Comparison of ENCODE assay signal across 8 mouse cellular contexts in the genomic region with DNA sequence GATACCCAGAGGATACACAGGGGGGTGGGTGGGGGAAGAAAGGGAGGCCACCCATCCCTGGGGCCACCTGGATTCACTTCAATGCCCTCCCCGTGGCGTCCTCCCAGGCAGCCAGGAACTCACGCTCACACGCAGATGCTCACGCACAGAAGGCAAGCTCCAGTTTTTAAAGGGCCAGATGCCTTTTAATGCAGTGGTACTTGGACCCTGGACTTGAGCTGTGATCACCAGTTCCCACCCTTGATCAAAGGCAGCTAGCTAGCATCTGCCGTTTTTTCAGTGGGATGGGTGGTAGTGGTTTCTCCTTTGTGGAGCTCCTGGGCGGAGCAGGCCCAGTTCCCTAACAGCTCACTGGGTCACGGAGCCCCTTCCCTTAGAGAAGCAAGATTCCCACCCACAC. TPM values are rescaled to one million over a fixed set of nuclear protein-coding genes. Genes with fewer than 3 reads are reported as not detected.
DNase-seq lines count a peak whose midpoint lies in the region; ATAC-seq lines count a peak whose summit lies in the region.

No protein-coding gene starts in this region.

- DNase-seq in adrenal gland, postnatal 10 days, result peak; percentile 73
- DNase-seq in adrenal gland, adult 18-20 months (ENCODE audit: low spot score in 2 of 2), result no peak
- DNase-seq in A20 (ENCODE audit: low read depth, low spot score), result peak; percentile 62
- peak; percentile 83 to 84 for DNase-seq in cerebellum, postnatal 36 days
- DNase-seq in heart, postnatal 10 days, result peak; percentile 60 to 69
- DNase-seq in left cerebral cortex, postnatal 25 days (ENCODE audit: low spot score in 2 of 2), result peak; percentile 77 to 89
- DNase-seq in neural tube, embryonic 10.5 days (ENCODE audit: extremely low spot score, low spot score), result peak; percentile 54

- intact Hi-C loops in heart, postnatal 10 days (cut with DNase I), result no loop called here
- intact Hi-C loops in left cerebral cortex, postnatal 25 days (cut with DNase I), result loop anchor here (2.0 kb wide), 1 partner anchor 20 kb away; the partner anchor contains the start of gene Gatd1

- ATAC-seq in monocyte, adult 5-6 weeks (replicated peaks; ENCODE audit: insufficient number of reproducible peaks, low FRiP score, low TSS enrichment, poor library complexity, severe bottlenecking), result no peak

RNA-seq across cellular contexts. Expression of gene Slc25a22, which starts 3.2 kb away (rescaled TPM):
- total RNA-seq in adrenal gland, postnatal 10 days (2021), result 10 to 100 TPM; 60.2 to 74.3 TPM
- 100 to 1,000 TPM; 104 to 105 TPM for total RNA-seq in adrenal gland, adult 18-20 months (2021)
- 10 to 100 TPM; 53.3 to 59.8 TPM for total RNA-seq in heart, postnatal 10 days (2021)
- total RNA-seq in left cerebral cortex, postnatal 25 days (2021), result 100 to 1,000 TPM; 292 to 311 TPM
- 6.2 to 14.8 TPM (median 7.4 TPM) in 3 replicates for total RNA-seq in monocyte, adult 5-6 weeks (2017)

RNA-seq across cellular contexts. Expression of gene Cend1, which starts 5.2 kb away (rescaled TPM):
- 1 to 10 TPM; 2.5 to 6.4 TPM for total RNA-seq in adrenal gland, postnatal 10 days (2021)
- 1 to 10 TPM; 1.7 to 2.4 TPM for total RNA-seq in adrenal gland, adult 18-20 months (2021)
- 1 to 10 TPM; 1.6 TPM for total RNA-seq in heart, postnatal 10 days (2021)
- total RNA-seq in left cerebral cortex, postnatal 25 days (2021), result 100 to 1,000 TPM; 288 to 314 TPM
- not detected in 3 replicates for total RNA-seq in monocyte, adult 5-6 weeks (2017)

RNA-seq across cellular contexts. Expression of gene Pidd1, which starts 9.4 kb away (rescaled TPM):
- 1 to 10 TPM; 2.4 to 7.3 TPM for total RNA-seq in adrenal gland, postnatal 10 days (2021)
- 1 to 10 TPM; 1.1 to 1.4 TPM for total RNA-seq in adrenal gland, adult 18-20 months (2021)
- total RNA-seq in heart, postnatal 10 days (2021), result 1 to 10 TPM; 2.3 to 3.5 TPM
- under 1 TPM; 0.64 to 0.96 TPM for total RNA-seq in left cerebral cortex, postnatal 25 days (2021)
- total RNA-seq in monocyte, adult 5-6 weeks (2017), result 4.5 to 5.9 TPM (median 4.8 TPM) in 3 replicates

RNA-seq across cellular contexts. Expression of gene Rplp2, which starts 12.7 kb away (rescaled TPM):
- 1,000 to 10,000 TPM; 1,282 to 1,421 TPM for total RNA-seq in adrenal gland, postnatal 10 days (2021)
- 1,000 to 10,000 TPM in 1 of 2 experiments, 100 to 1,000 TPM in 1; 949 to 1,096 TPM for total RNA-seq in adrenal gland, adult 18-20 months (2021)
- total RNA-seq in heart, postnatal 10 days (2021), result 1,000 to 10,000 TPM; 1,065 to 1,124 TPM
- 100 to 1,000 TPM; 488 to 498 TPM for total RNA-seq in left cerebral cortex, postnatal 25 days (2021)
- total RNA-seq in monocyte, adult 5-6 weeks (2017), result 2,770 to 3,796 TPM (median 2,928 TPM) in 3 replicates

RNA-seq across cellular contexts. Expression of gene Gatd1, which starts 20.5 kb away (rescaled TPM):
- 10 to 100 TPM; 26.2 to 39.2 TPM for total RNA-seq in adrenal gland, postnatal 10 days (2021)
- total RNA-seq in adrenal gland, adult 18-20 months (2021), result 10 to 100 TPM; 25.5 to 35.3 TPM
- total RNA-seq in heart, postnatal 10 days (2021), result 10 to 100 TPM; 12.2 to 15.0 TPM
- 10 to 100 TPM; 41.3 to 48.4 TPM for total RNA-seq in left cerebral cortex, postnatal 25 days (2021)
- 11.4 to 15.3 TPM (median 14.6 TPM) in 3 replicates for total RNA-seq in monocyte, adult 5-6 weeks (2017)

Comparison
In these comparisons a context has a peak if more than half of its experiments do, and no peak if none do; other contexts are left out.
1. DNase-seq: peak in adrenal gland, postnatal 10 days (single experiment), A20 (single experiment), cerebellum, postnatal 36 days (2 of 2), heart, postnatal 10 days (2 of 2), left cerebral cortex, postnatal 25 days (2 of 2) and neural tube, embryonic 10.5 days (single experiment); none in adrenal gland, adult 18-20 months (0 of 2).
2. RNA of gene Cend1, which starts 5.2 kb away (total RNA-seq): 288 to 314 TPM in left cerebral cortex, postnatal 25 days; 2.5 to 6.4 TPM in adrenal gland, postnatal 10 days, 1.7 to 2.4 TPM in adrenal gland, adult 18-20 months, 1.6 TPM in heart, postnatal 10 days and not detected in monocyte, adult 5-6 weeks; every median in the first group is over 10 times any median in the second.